ENCODE assay signal across 15 mouse cellular contexts in the genomic region with DNA sequence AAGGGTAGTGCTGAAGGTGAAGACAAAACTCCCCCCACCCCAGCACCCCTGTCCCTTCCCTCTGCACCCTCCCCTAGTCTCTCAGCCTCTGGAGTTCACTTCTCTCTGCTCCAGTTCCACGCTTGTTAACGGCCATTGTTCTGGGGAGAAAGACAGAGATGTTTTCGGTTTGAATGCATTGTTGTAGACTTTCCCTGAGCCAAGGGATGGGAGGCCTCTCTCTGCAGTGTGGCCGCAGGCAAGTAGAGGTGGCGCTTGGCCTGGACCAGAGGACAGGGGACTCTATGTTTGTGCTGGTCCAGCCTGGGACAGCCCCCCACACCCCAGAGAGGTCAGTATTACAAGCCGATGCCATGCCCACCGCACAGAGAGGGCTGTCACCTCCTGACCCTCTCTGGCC. TPM values are rescaled to one million over a fixed set of nuclear protein-coding genes. Genes with fewer than 3 reads are reported as not detected.
DNase-seq lines count a peak whose midpoint lies in the region; ATAC-seq and TF ChIP-seq lines count a peak whose summit lies in the region.
"Had no signal": no experiment of that assay in that cellular context is flagged by ENCODE, and none has a peak within 500 bp of the region (broad histone marks: within the 10 kb centered on the region; RNA-seq: fewer than 3 reads in every experiment).

No protein-coding gene starts in this region.

- no peak for TF ChIP-seq CTCF in liver, postnatal 0 days (IDR thresholded peaks at IDR 0.05; ENCODE audit: low read depth)

- 14% methylated on average over 7 of the region's 7 CpGs for WGBS in midbrain, embryonic 10.5 days
- WGBS in midbrain, embryonic 15.5 days: 13% methylated on average over 7 of the region's 7 CpGs
- 25% methylated on average over 7 of the region's 7 CpGs for WGBS in embryonic facial prominence, embryonic 12.5 days
- 22% methylated on average over 7 of the region's 7 CpGs for WGBS in hindbrain, embryonic 16.5 days
- 23% methylated on average over 7 of the region's 7 CpGs for WGBS in neural tube, embryonic 13.5 days
- WGBS in liver, postnatal 0 days (ENCODE audit: insufficient replicate concordance): 68% methylated on average over 7 of the region's 7 CpGs

- no peak for TF ChIP-seq EP300 in liver, postnatal 0 days (IDR thresholded peaks at IDR 0.05; ENCODE audit: low read depth)

- H3K9me3 ChIP-seq in midbrain, embryonic 10.5 days (replicated peaks): no peaks in the 10 kb centered on the region
- H3K9me3 ChIP-seq in midbrain, embryonic 15.5 days: no peaks in the 10 kb centered on the region
- H3K9me3 ChIP-seq in embryonic facial prominence, embryonic 12.5 days: no peaks in the 10 kb centered on the region
- no peaks in the 10 kb centered on the region for H3K9me3 ChIP-seq in hindbrain, embryonic 16.5 days (ENCODE audit: control insufficient read depth, low read length)
- H3K9me3 ChIP-seq in neural tube, embryonic 13.5 days: no peaks in the 10 kb centered on the region
- H3K9me3 ChIP-seq in liver, postnatal 0 days (ENCODE audit: low read length): no peaks in the 10 kb centered on the region
- H3K9me3 ChIP-seq: heart, embryonic 15.5 days; lung, embryonic 15.5 days had no signal

- intact Hi-C loops in left cerebral cortex, postnatal 25 days (cut with DNase I): no loop called here

- no peak overlapping the region for H3K9ac ChIP-seq in midbrain, embryonic 15.5 days
- H3K9ac ChIP-seq in embryonic facial prominence, embryonic 12.5 days: no peak overlapping the region
- peak overlapping the region; percentile 18; the same call in 1 of the 2 replicates for H3K9ac ChIP-seq in hindbrain, embryonic 16.5 days (ENCODE audit: low read depth, low read length)
- peak overlapping the region; percentile 18; the same call in 1 of the 2 replicates for H3K9ac ChIP-seq in neural tube, embryonic 13.5 days
- H3K9ac ChIP-seq in liver, postnatal 0 days (replicated peaks): no peak overlapping the region
- H3K9ac ChIP-seq: heart, embryonic 15.5 days; lung, embryonic 15.5 days had no signal

- no peak overlapping the region for H3K4me2 ChIP-seq in midbrain, embryonic 15.5 days
- no peak overlapping the region for H3K4me2 ChIP-seq in embryonic facial prominence, embryonic 12.5 days (replicated peaks)
- no peak overlapping the region for H3K4me2 ChIP-seq in hindbrain, embryonic 16.5 days (ENCODE audit: low read length)
- H3K4me2 ChIP-seq in neural tube, embryonic 13.5 days: peak overlapping the region; percentile 9; the same call in 1 of the 2 replicates
- H3K4me2 ChIP-seq in liver, postnatal 0 days (ENCODE audit: low read depth, low read length): no peak overlapping the region
- H3K4me2 ChIP-seq: heart, embryonic 15.5 days; liver, embryonic 11.5 days; lung, embryonic 15.5 days had no signal

- H3K36me3 ChIP-seq in midbrain, embryonic 10.5 days: no peaks in the 10 kb centered on the region
- H3K36me3 ChIP-seq in midbrain, embryonic 15.5 days (replicated peaks): no peaks in the 10 kb centered on the region
- no peaks in the 10 kb centered on the region for H3K36me3 ChIP-seq in embryonic facial prominence, embryonic 12.5 days
- no peaks in the 10 kb centered on the region for H3K36me3 ChIP-seq in hindbrain, embryonic 16.5 days (ENCODE audit: control insufficient read depth, insufficient read depth, low read length)
- H3K36me3 ChIP-seq in neural tube, embryonic 13.5 days: no peaks in the 10 kb centered on the region
- no peaks in the 10 kb centered on the region for H3K36me3 ChIP-seq in liver, postnatal 0 days (replicated peaks; ENCODE audit: insufficient read depth, low read length)
- H3K36me3 ChIP-seq: heart, embryonic 15.5 days; lung, embryonic 15.5 days had no signal

- DNase-seq in midbrain, embryonic 10.5 days (ENCODE audit: low spot score): peak; percentile 52
- DNase-seq in liver, postnatal 0 days: no peak
- no peak for DNase-seq in testis, postnatal 14 days (ENCODE audit: low spot score)
- no peak for DNase-seq in left cerebral cortex, postnatal 25 days (ENCODE audit: low spot score in 2 of 2)
- DNase-seq: cerebellum, adult 11-12 months; kidney, adult 2 months; kidney, postnatal 36 days had no signal

- ATAC-seq in midbrain, embryonic 15.5 days (replicated peaks): no peak
- no peak for ATAC-seq in embryonic facial prominence, embryonic 12.5 days (ENCODE audit: insufficient number of reproducible peaks, insufficient read depth, low FRiP score, low TSS enrichment)
- peak; percentile 50; the same call in 1 of the 2 replicates for ATAC-seq in hindbrain, embryonic 16.5 days
- peak; percentile 62; the same call in 1 of the 2 replicates for ATAC-seq in neural tube, embryonic 13.5 days (ENCODE audit: low read depth)
- ATAC-seq in liver, postnatal 0 days: no peak

- no peaks in the 10 kb centered on the region for H3K27me3 ChIP-seq in midbrain, embryonic 10.5 days (ENCODE audit: low read depth, poor library complexity, severe bottlenecking)
- H3K27me3 ChIP-seq in midbrain, embryonic 15.5 days (replicated peaks): peaks cover 4% of the 10 kb centered on the region; the same call in 1 of the 2 replicates
- no peaks in the 10 kb centered on the region for H3K27me3 ChIP-seq in embryonic facial prominence, embryonic 12.5 days
- no peaks in the 10 kb centered on the region for H3K27me3 ChIP-seq in hindbrain, embryonic 16.5 days (replicated peaks; ENCODE audit: control insufficient read depth, insufficient read depth, low read length)
- H3K27me3 ChIP-seq in neural tube, embryonic 13.5 days: no peaks in the 10 kb centered on the region
- H3K27me3 ChIP-seq in liver, postnatal 0 days (ENCODE audit: insufficient read depth, low read length): no peaks in the 10 kb centered on the region
- H3K27me3 ChIP-seq: heart, embryonic 15.5 days; lung, embryonic 15.5 days had no signal

- H3K4me3 ChIP-seq in midbrain, embryonic 10.5 days: peak overlapping the region; percentile 24; the same call in 1 of the 2 replicates
- no peak overlapping the region for H3K4me3 ChIP-seq in midbrain, embryonic 15.5 days
- no peak overlapping the region for H3K4me3 ChIP-seq in embryonic facial prominence, embryonic 12.5 days
- H3K4me3 ChIP-seq in hindbrain, embryonic 16.5 days (ENCODE audit: low read length): no peak overlapping the region
- no peak overlapping the region for H3K4me3 ChIP-seq in neural tube, embryonic 13.5 days
- no peak overlapping the region for H3K4me3 ChIP-seq in liver, postnatal 0 days (ENCODE audit: low read depth, low read length)
- H3K4me3 ChIP-seq: heart, embryonic 15.5 days; lung, embryonic 15.5 days; myocyte had no signal

- peak overlapping the region; percentile 87 for H3K27ac ChIP-seq in midbrain, embryonic 10.5 days (replicated peaks)
- no peak overlapping the region for H3K27ac ChIP-seq in midbrain, embryonic 15.5 days
- peak overlapping the region; percentile 50; the same call in 1 of the 2 replicates for H3K27ac ChIP-seq in embryonic facial prominence, embryonic 12.5 days
- H3K27ac ChIP-seq in hindbrain, embryonic 16.5 days (ENCODE audit: low read depth, low read length): no peak overlapping the region
- peak overlapping the region; percentile 38; the same call in 1 of the 2 replicates for H3K27ac ChIP-seq in neural tube, embryonic 13.5 days (replicated peaks)
- H3K27ac ChIP-seq in liver, postnatal 0 days (ENCODE audit: low read depth): no peak overlapping the region
- H3K27ac ChIP-seq: heart, embryonic 15.5 days; lung, embryonic 15.5 days had no signal

- H3K4me1 ChIP-seq in midbrain, embryonic 10.5 days: peaks cover 28% of the 10 kb centered on the region
- H3K4me1 ChIP-seq in midbrain, embryonic 15.5 days: peaks cover 13% of the 10 kb centered on the region
- H3K4me1 ChIP-seq in embryonic facial prominence, embryonic 12.5 days: peaks cover 9% of the 10 kb centered on the region; the same call in 1 of the 2 replicates
- H3K4me1 ChIP-seq in hindbrain, embryonic 16.5 days (ENCODE audit: control insufficient read depth, insufficient read depth, low read depth, low read length): no peaks in the 10 kb centered on the region; the same call in 1 of the 2 replicates
- peaks cover 14% of the 10 kb centered on the region for H3K4me1 ChIP-seq in neural tube, embryonic 13.5 days (replicated peaks)
- no peaks in the 10 kb centered on the region for H3K4me1 ChIP-seq in liver, postnatal 0 days (ENCODE audit: insufficient read depth)
- H3K4me1 ChIP-seq: heart, embryonic 15.5 days; lung, embryonic 15.5 days had no signal

RNA-seq across cellular contexts. Expression of a gene that starts 18.3 kb away (rescaled TPM):
- 9.5 and 10.8 TPM in 2 replicates for polyA plus RNA-seq in midbrain, embryonic 10.5 days (2016; fragmentation: Nextera tagmentation; extraction: Ambion mirVana)
- 6.0 and 6.4 TPM in 2 replicates for polyA plus RNA-seq in midbrain, embryonic 15.5 days (2015; fragmentation: Nextera tagmentation; extraction: Ambion mirVana)
- 10.8 TPM in 2 replicates for polyA plus RNA-seq in embryonic facial prominence, embryonic 12.5 days (2016; fragmentation: Nextera tagmentation; extraction: Ambion mirVana)
- polyA plus RNA-seq in hindbrain, embryonic 16.5 days (2015; fragmentation: Nextera tagmentation; extraction: Ambion mirVana): 3.0 and 3.6 TPM in 2 replicates
- 5.2 and 5.6 TPM in 2 replicates for polyA plus RNA-seq in neural tube, embryonic 13.5 days (2015; fragmentation: Nextera tagmentation; extraction: Ambion mirVana)
- 0.05 and 0.06 TPM in 2 replicates for polyA plus RNA-seq in liver, postnatal 0 days (2015; fragmentation: Nextera tagmentation; extraction: Ambion mirVana)
- 1 to 10 TPM; 1.1 to 5.5 TPM for total RNA-seq in left cerebral cortex, postnatal 25 days (2021)

RNA-seq across cellular contexts. Expression of a gene that starts 43.2 kb away (rescaled TPM):
- polyA plus RNA-seq in midbrain, embryonic 10.5 days (2016; fragmentation: Nextera tagmentation; extraction: Ambion mirVana): 0.86 and 1.2 TPM in 2 replicates
- 1.9 and 2.2 TPM in 2 replicates for polyA plus RNA-seq in midbrain, embryonic 15.5 days (2015; fragmentation: Nextera tagmentation; extraction: Ambion mirVana)
- 1.7 and 1.9 TPM in 2 replicates for polyA plus RNA-seq in embryonic facial prominence, embryonic 12.5 days (2016; fragmentation: Nextera tagmentation; extraction: Ambion mirVana)
- polyA plus RNA-seq in hindbrain, embryonic 16.5 days (2015; fragmentation: Nextera tagmentation; extraction: Ambion mirVana): 1.4 and 1.6 TPM in 2 replicates
- 1.5 and 2.5 TPM in 2 replicates for polyA plus RNA-seq in neural tube, embryonic 13.5 days (2015; fragmentation: Nextera tagmentation; extraction: Ambion mirVana)
- 0.07 TPM in 1 of 2 replicates, not detected in the other for polyA plus RNA-seq in liver, postnatal 0 days (2015; fragmentation: Nextera tagmentation; extraction: Ambion mirVana)
- under 1 TPM; 0.80 to 0.99 TPM for total RNA-seq in left cerebral cortex, postnatal 25 days (2021)
- polyA plus RNA-seq: myocyte had no signal

RNA-seq across cellular contexts. Expression of a gene that starts 53.3 kb away (rescaled TPM):
- 32.4 and 38.0 TPM in 2 replicates for polyA plus RNA-seq in midbrain, embryonic 10.5 days (2016; fragmentation: Nextera tagmentation; extraction: Ambion mirVana)
- polyA plus RNA-seq in midbrain, embryonic 15.5 days (2015; fragmentation: Nextera tagmentation; extraction: Ambion mirVana): 53.4 and 55.0 TPM in 2 replicates
- polyA plus RNA-seq in embryonic facial prominence, embryonic 12.5 days (2016; fragmentation: Nextera tagmentation; extraction: Ambion mirVana): 51.9 and 52.8 TPM in 2 replicates
- 43.0 and 44.6 TPM in 2 replicates for polyA plus RNA-seq in hindbrain, embryonic 16.5 days (2015; fragmentation: Nextera tagmentation; extraction: Ambion mirVana)
- polyA plus RNA-seq in neural tube, embryonic 13.5 days (2015; fragmentation: Nextera tagmentation; extraction: Ambion mirVana): 41.4 and 46.0 TPM in 2 replicates
- polyA plus RNA-seq in liver, postnatal 0 days (2015; fragmentation: Nextera tagmentation; extraction: Ambion mirVana): 6.1 and 6.2 TPM in 2 replicates
- total RNA-seq in left cerebral cortex, postnatal 25 days (2021): 100 to 1,000 TPM; 110 to 113 TPM

Comparison
In these comparisons a context has a peak if more than half of its experiments do, and no peak if none do; other contexts are left out.
1. H3K27ac ChIP-seq: peak in midbrain, embryonic 10.5 days (single experiment), embryonic facial prominence, embryonic 12.5 days (single experiment) and neural tube, embryonic 13.5 days (single experiment); none in midbrain, embryonic 15.5 days (single experiment), hindbrain, embryonic 16.5 days (single experiment) and liver, postnatal 0 days (single experiment).
2. ATAC-seq: peak in hindbrain, embryonic 16.5 days (single experiment) and neural tube, embryonic 13.5 days (single experiment); none in midbrain, embryonic 15.5 days (single experiment), embryonic facial prominence, embryonic 12.5 days (single experiment) and liver, postnatal 0 days (single experiment).
3. H3K9ac ChIP-seq: peak in hindbrain, embryonic 16.5 days (single experiment) and neural tube, embryonic 13.5 days (single experiment); none in midbrain, embryonic 15.5 days (single experiment), embryonic facial prominence, embryonic 12.5 days (single experiment) and liver, postnatal 0 days (single experiment).